Mouse (Mus musculus) stomach, postnatal 0 days (tissue): ENCODE data around the gene Fam189a1. TPM values are rescaled to one million over a fixed set of nuclear protein-coding genes. Genes with fewer than 3 reads are reported as not detected.

ENCODE experiments used
- ATAC-seq: fragments of 200-750 bp; cut with Nextera tagmentation; 2 replicates; pipeline ENCODE4 v1.8.0; 2017; ENCODE audit not compliant: low FRiP score, low TSS enrichment
- DNase-seq: peaks from one replicate; pipeline ENCODE4 v3.0.0-alpha.2; 2016; ENCODE audit warnings: low spot score
- H3K27ac ChIP-seq: fragments of 300-500 bp; sonication (generic); replicated peaks from 2 replicates; pipeline ENCODE4 v1.5.1; 2014; ENCODE audit warnings: mild to moderate bottlenecking, control low read depth
- H3K27me3 ChIP-seq: fragments of 300-500 bp; sonication (generic); 2 replicates; pipeline ENCODE4 v1.6.1; 2014; ENCODE audit warnings: low read length; ENCODE audit not compliant: control insufficient read depth, insufficient read depth
- H3K36me3 ChIP-seq: fragments of 300-500 bp; sonication (generic); 2 replicates; pipeline ENCODE4 v1.6.1; 2014; ENCODE audit warnings: low read length, mixed read lengths; ENCODE audit not compliant: control insufficient read depth, insufficient read depth
- H3K4me1 ChIP-seq: fragments of 300-500 bp; sonication (generic); replicated peaks from 2 replicates; pipeline ENCODE4 v1.6.1; 2014; ENCODE audit warnings: antibody characterized with exemption; ENCODE audit not compliant: control insufficient read depth, insufficient read depth
- H3K4me2 ChIP-seq: fragments of 300-500 bp; sonication (generic); replicated peaks from 2 replicates; pipeline ENCODE4 v1.6.1; 2014; ENCODE audit warnings: low read depth, mild to moderate bottlenecking, control low read depth, moderate library complexity
- H3K4me3 ChIP-seq: fragments of 300-500 bp; sonication (generic); 2 replicates; pipeline ENCODE4 v1.5.1; 2014; ENCODE audit warnings: low read depth, low read length, control low read depth
- H3K9ac ChIP-seq: fragments of 300-500 bp; sonication (generic); 2 replicates; pipeline ENCODE4 v1.6.1; 2014; ENCODE audit warnings: mild to moderate bottlenecking, low read length, control low read depth, mixed read lengths
- H3K9me3 ChIP-seq: fragments of 300-500 bp; sonication (generic); 2 replicates; pipeline ENCODE4 v1.6.1; 2016; ENCODE audit warnings: low read length; ENCODE audit not compliant: control insufficient read depth
- CTCF ChIP-seq: IDR thresholded peaks from 2 replicates; pipeline ENCODE4 v1.5.1; 2016; ENCODE audit warnings: antibody characterized with exemption, low read depth, mild to moderate bottlenecking, moderate library complexity
- EP300 ChIP-seq: optimal IDR thresholded peaks from 2 replicates; pipeline ENCODE3; 2016; ENCODE audit warnings: antibody characterized with exemption
- WGBS: fragments of 180-500 bp; shearing (Covaris S2); extraction: QIAGEN DNeasy Blood & Tissue Kit; methylation state at CpG from one replicate; pipeline ENCODE4 v1.1.7; 2014; 5-methylcytosine and 5-hydroxymethylcytosine counted together
- polyA plus RNA-seq: library from polyadenylated mRNA; unstranded; fragments of >200 nt; fragmentation: Nextera tagmentation; extraction: Ambion mirVana; gene quantifications from 2 replicates; pipeline ENCODE4 v1.2.1, GENCODE M21; 2015

Gene Fam189a1
- polyA plus RNA-seq, 1 experiment from 2014 or later = 0.25 TPM

GRCm38 (mm10) chr7:64770779-64771390 is 385.5 kb downstream of the Fam189a1 start:
- DNase-seq (no peak), ATAC-seq (no peak)
- H3K9ac ChIP-seq = no peak overlapping the region
- H3K4me3 ChIP-seq = no peak overlapping the region
- H3K27me3 ChIP-seq = no peaks in the 10 kb centered on the region
- H3K4me1 ChIP-seq = no peaks in the 10 kb centered on the region
- TF ChIP-seq EP300 = no peak
- no peak overlapping the region for H3K4me2 ChIP-seq
- WGBS = 81% methylated on average over 8 of the region's 8 CpGs
- no peaks in the 10 kb centered on the region for H3K36me3 ChIP-seq
- no peak overlapping the region for H3K27ac ChIP-seq
- H3K9me3 ChIP-seq = no peaks in the 10 kb centered on the region

DNA sequence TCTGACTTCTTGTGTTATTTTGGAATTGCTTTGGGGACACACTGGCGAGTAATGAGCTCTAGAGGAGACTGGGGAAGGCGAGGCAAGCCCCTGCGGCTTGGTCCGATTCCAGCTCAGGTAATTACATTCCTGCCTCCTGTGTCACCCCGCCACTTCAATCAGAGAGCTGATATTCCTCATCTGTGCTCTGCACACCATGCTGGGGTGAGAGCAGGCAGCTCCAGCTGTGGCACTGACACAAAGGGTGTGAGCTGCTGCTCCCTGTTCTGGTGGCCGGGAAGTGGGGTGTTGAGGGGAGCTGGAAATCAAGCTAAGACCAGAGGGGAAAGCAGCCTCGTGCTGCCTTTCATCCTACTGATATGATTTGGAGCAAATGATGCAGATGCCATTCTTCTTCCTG is 386.6 kb downstream of the Fam189a1 start:
- Histone ChIP-seq H3K9me3 (no peaks in the 10 kb centered on the region), H3K36me3 (no peaks in the 10 kb centered on the region), H3K9ac (no peak overlapping the region), H3K4me3 (no peak overlapping the region), H3K4me2 (no peak overlapping the region), H3K27me3 (no peaks in the 10 kb centered on the region), H3K27ac (no peak overlapping the region), H3K4me1 (no peaks in the 10 kb centered on the region)
- WGBS = 38% methylated on average over 7 of the region's 7 CpGs
- DNase-seq = no peak
- ATAC-seq = no peak
- TF ChIP-seq CTCF = no peak
- no peak for TF ChIP-seq EP300

DNA sequence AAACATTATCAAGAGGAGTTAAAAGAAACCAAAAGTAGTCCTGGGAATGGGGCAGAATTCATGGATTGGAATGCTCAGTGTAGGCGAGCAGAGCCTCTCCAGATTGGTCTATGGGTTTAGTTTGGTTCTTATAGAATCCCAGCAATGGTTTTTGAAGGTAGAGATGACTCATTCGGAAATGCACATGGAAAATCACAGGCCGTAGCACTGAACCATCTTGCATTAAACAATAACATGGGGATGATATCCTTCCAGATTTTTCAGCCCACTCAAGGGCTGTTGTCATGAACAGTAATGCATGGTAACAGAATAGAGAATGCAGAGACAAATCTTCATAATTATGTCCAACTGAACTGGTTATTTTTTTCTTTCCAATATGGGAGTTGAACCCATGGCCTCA is 390.8 kb downstream of the Fam189a1 start:
- WGBS = 74% methylated on average over 3 of the region's 3 CpGs
- H3K9me3 ChIP-seq = no peaks in the 10 kb centered on the region
- H3K27me3 ChIP-seq = no peaks in the 10 kb centered on the region
- no peak for DNase-seq
- no peak for ATAC-seq
- H3K36me3 ChIP-seq = no peaks in the 10 kb centered on the region
- H3K9ac ChIP-seq = no peak overlapping the region
- no peak for TF ChIP-seq CTCF
- TF ChIP-seq EP300 = no peak
- no peak overlapping the region for H3K27ac ChIP-seq
- no peak overlapping the region for H3K4me2 ChIP-seq
- H3K4me1 ChIP-seq = no peaks in the 10 kb centered on the region
- no peak overlapping the region for H3K4me3 ChIP-seq

DNA sequence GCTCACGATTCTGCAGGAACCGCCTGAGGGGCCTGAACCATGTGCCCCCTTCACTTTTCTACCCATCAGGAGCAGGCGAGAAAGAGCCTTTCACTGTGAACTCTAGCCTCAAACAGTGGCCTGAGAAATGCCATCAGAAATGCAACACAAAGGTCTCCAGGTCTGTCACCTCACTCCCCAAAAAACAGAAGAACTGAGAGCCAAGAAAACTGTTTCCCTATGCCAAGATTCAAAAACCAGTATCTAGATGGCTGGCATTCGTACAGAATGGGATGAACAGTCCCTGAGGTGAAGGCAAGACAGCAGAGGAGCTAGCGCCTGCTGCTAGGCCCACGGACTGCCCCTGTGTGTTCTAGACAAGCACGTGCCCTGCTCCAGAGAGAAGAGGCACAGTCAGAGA is 401.2 kb downstream of the Fam189a1 start:
- Histone ChIP-seq H3K4me2 (no peak overlapping the region), H3K27ac (no peak overlapping the region), H3K9me3 (no peaks in the 10 kb centered on the region), H3K4me1 (no peaks in the 10 kb centered on the region), H3K4me3 (no peak overlapping the region), H3K9ac (no peak overlapping the region), H3K27me3 (no peaks in the 10 kb centered on the region), H3K36me3 (no peaks in the 10 kb centered on the region)
- DNase-seq (no peak), ATAC-seq (no peak)
- TF ChIP-seq CTCF = no peak
- no peak for TF ChIP-seq EP300
- WGBS = 84% methylated on average over 7 of the region's 7 CpGs

DNA sequence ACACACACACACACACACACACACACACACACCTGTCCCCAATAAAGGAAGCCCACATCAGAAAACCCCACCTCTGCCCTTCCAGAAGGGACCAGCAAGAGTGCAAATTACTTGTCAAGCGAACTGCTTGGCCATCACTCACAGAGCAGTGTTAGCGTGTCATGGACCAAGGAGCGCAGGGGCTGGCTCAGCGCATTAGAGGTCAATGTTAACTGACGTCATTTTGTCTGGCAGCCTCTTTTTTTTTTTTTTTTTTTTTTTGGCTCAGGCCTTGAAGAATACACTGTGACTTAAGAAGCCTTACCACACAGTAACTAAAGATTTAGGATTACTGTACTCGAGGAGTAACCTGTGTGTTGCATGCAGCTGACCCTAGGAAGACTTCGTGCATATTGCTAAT is 402.2 kb downstream of the Fam189a1 start:
- Histone ChIP-seq H3K9me3 (no peaks in the 10 kb centered on the region), H3K9ac (no peak overlapping the region), H3K4me1 (no peaks in the 10 kb centered on the region), H3K4me2 (no peak overlapping the region), H3K36me3 (no peaks in the 10 kb centered on the region), H3K27me3 (no peaks in the 10 kb centered on the region), H3K27ac (no peak overlapping the region), H3K4me3 (no peak overlapping the region)
- ATAC-seq (no peak), DNase-seq (no peak)
- TF ChIP-seq CTCF (no peak), EP300 (no peak)
- WGBS = 41% methylated on average over 7 of the region's 7 CpGs

DNA sequence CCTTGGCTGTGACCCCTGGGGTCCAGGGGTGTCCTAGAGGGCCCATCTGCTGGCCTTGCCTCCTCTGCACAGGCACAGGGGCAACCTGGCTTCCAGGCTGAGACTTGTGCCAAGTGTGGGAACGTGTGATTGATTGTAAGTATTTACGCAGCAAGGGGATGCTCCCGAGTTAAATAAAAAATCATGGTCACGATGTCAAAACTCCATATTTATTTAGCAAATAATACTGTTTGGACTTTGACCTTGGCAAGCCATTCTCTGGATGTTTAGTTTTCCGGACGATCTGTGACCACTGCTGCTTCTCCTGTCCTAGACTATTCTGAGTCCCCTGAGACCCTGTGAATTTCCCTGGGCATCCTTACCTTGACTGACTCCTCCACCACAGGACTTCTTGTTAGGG is 402.7 kb downstream of the Fam189a1 start:
- H3K9me3 ChIP-seq = no peaks in the 10 kb centered on the region
- H3K36me3 ChIP-seq = no peaks in the 10 kb centered on the region
- WGBS = 37% methylated on average over 6 of the region's 6 CpGs
- no peak overlapping the region for H3K4me3 ChIP-seq
- no peak overlapping the region for H3K9ac ChIP-seq
- H3K4me1 ChIP-seq = no peaks in the 10 kb centered on the region
- H3K27ac ChIP-seq = no peak overlapping the region
- TF ChIP-seq EP300 (no peak), CTCF (no peak)
- no peaks in the 10 kb centered on the region for H3K27me3 ChIP-seq
- DNase-seq (no peak), ATAC-seq (no peak)
- H3K4me2 ChIP-seq = no peak overlapping the region
